7 mouse cellular contexts compared by ENCODE assay signal in genomic region chr2:84662866-84663265, GRCm38 (mm10). TPM values are rescaled to one million over a fixed set of nuclear protein-coding genes. Genes with fewer than 3 reads are reported as not detected.
A peak's percentile ranks its signal among the peaks of the same experiment; 100 is the strongest.
DNase-seq lines count a peak whose midpoint lies in the region; ATAC-seq and TF ChIP-seq lines count a peak whose summit lies in the region.

No protein-coding gene starts in this region.

- no peaks in the 10 kb centered on the region for H3K9me3 ChIP-seq in kidney, embryonic 16.5 days (ENCODE audit: low read length)
- no peaks in the 10 kb centered on the region; the same call in 1 of the 2 replicates for H3K9me3 ChIP-seq in G1E (replicated peaks)
- no peaks in the 10 kb centered on the region for H3K9me3 ChIP-seq in neural tube, embryonic 11.5 days (ENCODE audit: control insufficient read depth, low read length)

- H3K4me1 ChIP-seq in kidney, embryonic 16.5 days (ENCODE audit: insufficient read depth, low read length), result no peaks in the 10 kb centered on the region
- peaks cover 10% of the 10 kb centered on the region for H3K4me1 ChIP-seq in G1E (ENCODE audit: insufficient read depth, low read depth, low read length)
- no peaks in the 10 kb centered on the region for H3K4me1 ChIP-seq in neural tube, embryonic 11.5 days (ENCODE audit: control insufficient read depth, insufficient read depth, low read length)

- ATAC-seq in kidney, embryonic 16.5 days (ENCODE audit: low FRiP score, low TSS enrichment), result no peak
- ATAC-seq in G1E (ENCODE audit: extremely low read depth, insufficient number of reproducible peaks, low FRiP score, poor library complexity, severe bottlenecking), result no peak; the same call in 1 of the 2 replicates
- ATAC-seq in neural tube, embryonic 11.5 days (ENCODE audit: insufficient read depth, low FRiP score, low TSS enrichment), result no peak

- 0 out of 2 replicates have a peak, but pooled peaks have one; percentile 23 for TF ChIP-seq CTCF in G1E (IDR thresholded peaks at IDR 0.05; ENCODE audit: low read depth, low read length)

- no peak overlapping the region for H3K27ac ChIP-seq in kidney, embryonic 16.5 days (ENCODE audit: low read length)
- no peak overlapping the region for H3K27ac ChIP-seq in neural tube, embryonic 11.5 days (ENCODE audit: low read depth, low read length)

- no peaks in the 10 kb centered on the region for H3K27me3 ChIP-seq in kidney, embryonic 16.5 days (ENCODE audit: insufficient read depth, low read length)
- H3K27me3 ChIP-seq in G1E (ENCODE audit: insufficient read depth, low read length), result no peaks in the 10 kb centered on the region
- no peaks in the 10 kb centered on the region for H3K27me3 ChIP-seq in neural tube, embryonic 11.5 days (ENCODE audit: control insufficient read depth, insufficient read depth, low read length)

- H3K4me3 ChIP-seq in kidney, embryonic 16.5 days (ENCODE audit: low read length), result no peak overlapping the region
- H3K4me3 ChIP-seq in G1E (ENCODE audit: low read depth, low read length), result no peak overlapping the region
- H3K4me3 ChIP-seq in neural tube, embryonic 11.5 days (ENCODE audit: low read depth, low read length), result no peak overlapping the region

- peak; percentile 27 for DNase-seq in kidney, adult 11 months
- DNase-seq in G1E (ENCODE audit: low spot score), result no peak
- peak; percentile 37 for DNase-seq in adrenal gland, postnatal 25 days
- DNase-seq in kidney, postnatal 10 days, result peak; percentile 73
- DNase-seq in neural tube, embryonic 11.5 days (ENCODE audit: low spot score), result peak; percentile 58
- DNase-seq in frontal cortex, postnatal 10 days (ENCODE audit: low spot score in 2 of 2), result no peak

- no peaks in the 10 kb centered on the region for H3K36me3 ChIP-seq in kidney, embryonic 16.5 days (ENCODE audit: insufficient read depth, low read length)
- H3K36me3 ChIP-seq in G1E (replicated peaks), result peaks cover 14% of the 10 kb centered on the region
- no peaks in the 10 kb centered on the region for H3K36me3 ChIP-seq in neural tube, embryonic 11.5 days (ENCODE audit: control insufficient read depth, insufficient read depth, low read length)

- H3K4me2 ChIP-seq in kidney, embryonic 16.5 days (replicated peaks; ENCODE audit: low read depth, low read length), result no peak overlapping the region
- no peak overlapping the region for H3K4me2 ChIP-seq in neural tube, embryonic 11.5 days (ENCODE audit: low read depth)

- no peak overlapping the region for H3K9ac ChIP-seq in kidney, embryonic 16.5 days (replicated peaks; ENCODE audit: low read length)
- H3K9ac ChIP-seq in neural tube, embryonic 11.5 days (ENCODE audit: low read length), result no peak overlapping the region

- WGBS in kidney, embryonic 16.5 days, result 40% methylated on average over 2 of the region's 2 CpGs
- 28% methylated on average over 2 of the region's 2 CpGs for WGBS in neural tube, embryonic 11.5 days

RNA-seq across cellular contexts. Expression of gene Btbd18, which starts 4.0 kb away (rescaled TPM):
- 0.14 and 0.22 TPM in 2 replicates for polyA plus RNA-seq in kidney, embryonic 16.5 days (2015; fragmentation: Nextera tagmentation; extraction: Ambion mirVana)
- total RNA-seq in G1E (2014; fragmentation: Nextera tagmentation), result not detected in 2 replicates
- total RNA-seq in G1E (2017), result 0.12 and 0.16 TPM in 2 replicates
- not detected in 2 replicates for polyA plus RNA-seq in G1E (2012)
- total RNA-seq in adrenal gland, postnatal 25 days (2021), result 0.18 and 0.38 TPM in 2 replicates
- 0.21 and 0.27 TPM in 2 replicates for polyA plus RNA-seq in neural tube, embryonic 11.5 days (2014; fragmentation: Nextera tagmentation; extraction: Ambion mirVana)

RNA-seq across cellular contexts. Expression of gene Selenoh, which starts 7.7 kb away (rescaled TPM):
- polyA plus RNA-seq in kidney, embryonic 16.5 days (2015; fragmentation: Nextera tagmentation; extraction: Ambion mirVana), result 304 and 332 TPM in 2 replicates
- total RNA-seq in G1E (2014; fragmentation: Nextera tagmentation) (49.4 and 51.5 TPM in 2 replicates), G1E (2017) (160 and 178 TPM in 2 replicates)
- 381 and 384 TPM in 2 replicates for polyA plus RNA-seq in G1E (2012)
- total RNA-seq in adrenal gland, postnatal 25 days (2021), result 36.4 and 54.0 TPM in 2 replicates
- 378 and 404 TPM in 2 replicates for polyA plus RNA-seq in neural tube, embryonic 11.5 days (2014; fragmentation: Nextera tagmentation; extraction: Ambion mirVana)

RNA-seq across cellular contexts. Expression of gene Ctnnd1, which starts 12.3 kb away (rescaled TPM):
- polyA plus RNA-seq in kidney, embryonic 16.5 days (2015; fragmentation: Nextera tagmentation; extraction: Ambion mirVana), result 55.7 and 59.3 TPM in 2 replicates
- total RNA-seq in G1E (2014; fragmentation: Nextera tagmentation) (67.8 and 83.0 TPM in 2 replicates), G1E (2017) (25.3 and 29.8 TPM in 2 replicates)
- polyA plus RNA-seq in G1E (2012), result 9.6 and 13.8 TPM in 2 replicates
- 130 and 154 TPM in 2 replicates for total RNA-seq in adrenal gland, postnatal 25 days (2021)
- 37.5 and 43.0 TPM in 2 replicates for polyA plus RNA-seq in neural tube, embryonic 11.5 days (2014; fragmentation: Nextera tagmentation; extraction: Ambion mirVana)

RNA-seq across cellular contexts. Expression of gene Gm28635, which starts 15.0 kb away (rescaled TPM):
- not detected in 2 replicates for polyA plus RNA-seq in kidney, embryonic 16.5 days (2015; fragmentation: Nextera tagmentation; extraction: Ambion mirVana)
- total RNA-seq in G1E (2014; fragmentation: Nextera tagmentation), result not detected in 2 replicates
- not detected in 2 replicates for total RNA-seq in G1E (2017)
- not detected in 2 replicates for polyA plus RNA-seq in G1E (2012)
- total RNA-seq in adrenal gland, postnatal 25 days (2021), result not detected in 2 replicates
- polyA plus RNA-seq in neural tube, embryonic 11.5 days (2014; fragmentation: Nextera tagmentation; extraction: Ambion mirVana), result not detected in 2 replicates

RNA-seq across cellular contexts. Expression of gene Med19, which starts 15.3 kb away (rescaled TPM):
- 39.2 and 42.6 TPM in 2 replicates for polyA plus RNA-seq in kidney, embryonic 16.5 days (2015; fragmentation: Nextera tagmentation; extraction: Ambion mirVana)
- total RNA-seq in G1E (2014; fragmentation: Nextera tagmentation), result 51.1 and 55.0 TPM in 2 replicates
- 26.8 and 33.1 TPM in 2 replicates for total RNA-seq in G1E (2017)
- polyA plus RNA-seq in G1E (2012), result 14.8 and 17.8 TPM in 2 replicates
- 23.0 and 26.8 TPM in 2 replicates for total RNA-seq in adrenal gland, postnatal 25 days (2021)
- polyA plus RNA-seq in neural tube, embryonic 11.5 days (2014; fragmentation: Nextera tagmentation; extraction: Ambion mirVana), result 59.4 and 59.6 TPM in 2 replicates

Comparison
In these comparisons a context has a peak if more than half of its experiments do, and no peak if none do; other contexts are left out.
1. DNase-seq: peak in kidney, adult 11 months (single experiment), adrenal gland, postnatal 25 days (single experiment), kidney, postnatal 10 days (single experiment) and neural tube, embryonic 11.5 days (single experiment); none in G1E (single experiment) and frontal cortex, postnatal 10 days (0 of 2).